Mouse (Mus musculus): Measurements from ENCODE around the gene Ankrd36. TPM values are rescaled to one million over a fixed set of nuclear protein-coding genes. Genes with fewer than 3 reads are reported as not detected.
"Not testable (repeated sequence)": the region's sequence is repeated elsewhere in the genome, so short reads cannot be mapped to it uniquely, and the experiment has no call there.

Gene Ankrd36
- total RNA-seq, 4 experiments from 2014 or later = not detected

DNA sequence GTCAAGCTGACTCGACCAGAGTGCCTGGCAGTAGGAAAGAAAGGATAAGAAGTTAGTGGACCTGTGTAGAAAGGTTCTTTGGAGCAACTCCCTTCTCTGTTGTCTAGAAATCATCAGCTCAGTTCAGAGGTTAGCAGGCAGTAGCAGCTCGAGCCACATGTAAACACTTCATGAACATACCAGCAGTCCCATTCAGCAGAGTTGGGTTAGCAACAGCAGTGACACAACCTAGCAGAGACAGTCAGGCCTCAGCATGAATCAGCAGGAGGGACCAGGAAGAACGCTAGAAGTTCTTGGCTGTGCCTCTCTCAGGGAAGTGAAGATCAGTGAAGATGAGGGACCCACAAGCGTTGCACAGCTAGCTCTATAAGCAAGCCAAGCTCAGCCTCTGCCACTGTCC lies 24.0 kb upstream of the Ankrd36 start:
- DNase-seq (ENCODE audit: low spot score in 2 of 2) = no peak

DNA sequence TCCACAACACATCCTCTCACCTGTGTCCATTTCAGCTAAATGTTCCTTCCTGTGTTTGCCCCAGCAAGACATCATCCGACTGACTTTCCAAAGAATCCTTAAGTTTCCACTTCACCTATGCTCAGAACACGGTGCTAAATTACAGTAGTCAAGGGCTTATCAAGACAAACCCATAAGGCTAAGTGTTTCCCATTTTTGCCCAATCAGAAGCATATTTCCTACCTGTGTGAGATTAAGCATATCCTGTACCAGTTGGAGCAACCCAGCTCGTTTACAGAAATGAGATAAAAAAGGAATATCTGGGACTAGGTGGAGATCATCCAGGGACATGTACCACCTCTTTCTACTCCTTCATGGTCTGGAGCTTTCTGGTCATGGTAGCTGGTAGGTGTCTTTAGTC lies 22.8 kb upstream of the Ankrd36 start:
- no peak for DNase-seq (ENCODE audit: low spot score in 2 of 2)

DNA sequence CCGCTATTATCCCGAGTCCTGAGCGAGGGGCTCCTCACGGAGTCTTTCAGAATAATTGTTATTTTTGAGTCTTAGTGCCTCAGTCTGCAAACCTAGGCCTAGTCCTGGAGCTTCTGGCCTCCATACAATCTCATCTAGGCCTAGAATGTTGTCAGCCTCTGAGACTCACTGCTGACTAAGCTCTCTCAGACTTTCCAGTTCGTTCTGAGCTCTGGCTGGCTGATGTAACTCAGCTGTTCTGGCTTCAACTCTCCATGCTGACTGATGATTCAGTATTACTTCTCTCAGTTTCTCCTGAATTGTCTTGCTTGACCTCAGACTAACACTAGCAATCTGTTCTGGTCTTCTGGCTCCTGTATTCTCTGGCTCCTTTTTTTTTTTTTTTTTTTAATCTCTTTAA lies 18.1 kb upstream of the Ankrd36 start:
- DNase-seq (ENCODE audit: low spot score in 2 of 2) = no peak

DNA sequence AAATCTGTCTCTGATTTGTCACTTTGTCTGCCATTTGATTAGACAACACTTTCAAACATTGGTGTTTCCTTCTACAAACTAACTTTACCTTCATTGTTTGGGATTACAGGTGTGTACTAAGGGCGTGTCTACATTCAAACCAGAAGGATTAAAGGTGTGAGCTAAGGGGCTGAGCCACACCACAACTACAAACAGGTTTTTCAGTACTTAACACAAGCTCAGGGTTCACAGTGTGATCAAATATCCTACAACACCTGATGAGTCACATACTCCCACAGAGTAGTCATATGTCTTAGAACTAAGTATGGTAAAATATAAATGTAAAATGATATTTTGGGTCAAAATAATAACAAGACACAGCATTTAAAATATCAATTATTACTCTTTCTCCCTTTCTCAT lies 17.6 kb upstream of the Ankrd36 start:
- no peak for DNase-seq (ENCODE audit: low spot score in 2 of 2)

DNA sequence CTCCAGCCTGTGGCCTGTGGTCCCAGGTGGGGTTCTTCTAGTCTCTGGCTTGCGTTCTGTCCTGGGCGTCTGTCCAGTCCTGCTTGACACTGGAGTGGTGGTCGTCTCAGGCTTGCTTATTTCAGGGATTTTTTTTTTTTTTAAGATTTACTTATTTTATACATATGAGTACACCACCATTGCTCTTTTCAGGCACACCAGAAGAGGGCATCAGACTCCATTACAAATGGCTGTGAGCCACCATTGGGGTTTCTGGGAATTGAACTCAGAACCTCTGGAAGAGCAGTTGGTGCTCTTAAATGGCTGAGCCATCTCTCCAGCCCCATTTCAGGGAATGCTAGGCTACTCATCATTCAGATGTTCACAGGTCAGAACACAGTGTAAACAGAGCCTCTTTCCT lies 9.2 kb upstream of the Ankrd36 start:
- no peak for DNase-seq (ENCODE audit: low spot score in 2 of 2)

DNA sequence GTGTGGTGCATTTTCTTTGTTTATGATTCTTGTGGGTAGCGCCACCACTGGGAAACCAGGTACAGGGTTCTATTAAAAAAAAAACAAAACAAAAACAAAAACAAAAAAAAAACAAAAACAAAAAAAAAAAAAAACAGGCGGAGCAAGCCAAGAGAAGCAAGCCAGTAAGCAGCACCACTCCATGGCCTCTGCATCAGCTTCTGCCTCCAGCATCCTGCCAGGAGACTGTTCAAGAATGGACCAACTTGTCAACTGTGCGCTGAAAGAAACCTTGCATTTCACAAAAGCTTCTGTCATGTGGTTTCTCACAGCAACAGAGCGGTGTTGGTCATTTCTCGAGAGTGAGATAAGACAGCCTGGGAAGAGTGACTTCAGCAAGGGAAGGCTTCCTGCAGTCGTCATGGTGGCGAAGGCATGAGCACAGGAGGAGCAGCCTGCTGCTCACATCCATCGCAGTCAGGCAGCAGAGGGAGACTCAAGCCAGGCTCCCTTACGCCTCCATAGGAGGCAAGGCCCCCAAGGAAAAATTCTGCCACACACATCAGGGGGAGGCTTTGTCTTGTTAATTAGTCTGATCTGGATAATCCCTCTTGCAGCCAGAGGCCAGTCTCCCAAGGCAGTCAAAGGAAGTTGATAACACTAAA lies 6.7 kb upstream of the Ankrd36 start:
- no peak for DNase-seq (ENCODE audit: low spot score in 2 of 2)

DNA sequence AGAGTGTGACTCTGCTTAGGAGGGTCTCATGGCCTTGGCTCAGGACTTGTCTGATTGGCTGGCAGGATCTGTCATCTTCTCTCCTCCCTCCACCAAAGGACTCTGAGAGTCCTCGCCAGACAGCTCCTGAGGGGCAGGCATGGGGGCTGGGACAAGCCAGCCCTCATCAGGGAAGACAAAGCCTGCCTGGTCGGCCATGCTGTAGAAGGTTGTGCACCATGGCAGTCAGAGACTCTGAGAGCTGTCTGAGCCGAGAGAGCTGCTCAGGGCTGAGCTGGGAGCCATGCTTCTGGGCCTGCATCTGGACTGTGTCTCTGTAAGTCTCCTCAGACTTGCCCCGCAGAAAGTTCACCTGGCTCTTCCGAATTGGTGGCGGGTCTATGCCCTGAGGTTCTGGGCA lies 5.6 kb upstream of the Ankrd36 start:
- DNase-seq (ENCODE audit: low spot score in 2 of 2) = no peak

DNA sequence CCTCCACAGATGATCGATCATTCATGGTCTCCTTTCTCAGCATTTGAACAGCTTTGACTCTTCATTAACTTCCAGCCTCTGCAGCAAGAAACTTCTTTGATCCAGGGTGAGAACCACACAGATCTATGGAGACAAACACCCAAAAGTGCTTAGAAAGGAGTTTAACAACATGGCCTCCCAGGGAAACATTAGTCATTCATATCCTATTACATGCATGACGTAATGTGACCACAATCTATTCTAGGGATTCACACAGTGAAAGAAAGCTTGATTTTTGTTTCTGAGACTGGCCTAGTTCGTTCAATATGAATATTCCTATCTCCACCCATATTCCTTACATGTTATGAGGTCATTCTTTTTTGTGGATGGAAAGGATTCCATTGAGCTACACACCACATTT lies 3.9 kb upstream of the Ankrd36 start:
- no peak for DNase-seq (ENCODE audit: low spot score in 2 of 2)

DNA sequence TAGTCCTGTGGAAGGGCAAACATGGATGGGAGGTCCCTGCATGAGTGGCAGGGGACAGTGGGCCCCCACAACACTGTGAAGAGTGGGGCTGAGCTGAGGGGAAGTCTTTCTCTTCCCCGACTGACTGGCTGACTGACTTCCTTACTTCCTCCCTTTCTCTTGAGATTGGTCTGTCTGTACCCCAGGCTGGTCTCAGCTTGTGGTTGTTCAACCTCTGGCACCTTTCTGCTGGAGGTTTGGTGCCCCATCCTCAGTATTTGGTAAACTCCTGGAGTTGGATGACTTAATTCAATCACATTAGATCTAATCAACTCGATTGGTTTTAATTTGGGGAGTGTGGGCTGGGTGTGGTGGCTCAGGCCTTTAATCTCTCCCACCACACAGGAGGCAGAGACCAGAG lies 3.0 kb upstream of the Ankrd36 start:
- no peak for DNase-seq (ENCODE audit: low spot score in 2 of 2)

DNA sequence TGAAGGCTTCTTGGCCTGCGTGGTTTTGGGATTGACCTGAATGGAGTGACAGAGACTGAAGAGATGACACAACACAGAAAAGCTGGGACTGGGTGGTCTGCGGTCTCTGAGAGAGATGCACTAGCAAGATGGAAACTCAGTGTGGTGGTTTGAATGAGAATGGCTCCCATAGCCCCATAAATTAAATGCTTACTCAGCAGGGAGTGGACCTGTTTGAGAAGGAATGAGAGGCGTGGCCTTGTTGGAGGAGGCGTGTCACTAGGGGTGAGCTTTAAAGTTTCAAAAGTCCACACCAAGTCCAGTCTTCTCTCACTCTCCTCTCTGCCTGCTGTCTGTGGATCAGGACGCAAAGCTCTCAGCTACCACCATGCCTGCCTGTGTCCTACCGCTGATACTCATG lies 1.8 kb upstream of the Ankrd36 start:
- DNase-seq (ENCODE audit: low spot score in 2 of 2) = no peak

DNA sequence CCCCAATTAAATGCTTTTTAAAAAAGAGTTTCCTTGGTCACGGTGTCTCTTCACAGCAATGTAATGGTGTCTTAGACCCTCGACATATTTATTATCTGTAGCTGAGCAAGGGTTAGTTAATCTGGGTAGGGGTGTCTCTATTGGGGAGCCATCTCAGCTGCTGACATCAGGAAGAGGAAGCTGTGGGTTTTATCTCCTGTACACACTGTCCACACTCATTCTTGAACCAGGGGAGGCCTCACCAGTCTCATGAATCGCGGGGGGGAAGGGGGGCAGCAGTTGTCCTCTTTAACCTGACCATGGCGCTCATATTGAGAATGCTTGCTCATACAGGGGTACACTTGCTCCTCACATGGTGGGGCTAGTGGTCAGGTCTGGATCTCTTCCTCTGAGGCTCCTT lies 1.4 kb upstream of the Ankrd36 start:
- DNase-seq (ENCODE audit: low spot score in 2 of 2) = no peak

DNA sequence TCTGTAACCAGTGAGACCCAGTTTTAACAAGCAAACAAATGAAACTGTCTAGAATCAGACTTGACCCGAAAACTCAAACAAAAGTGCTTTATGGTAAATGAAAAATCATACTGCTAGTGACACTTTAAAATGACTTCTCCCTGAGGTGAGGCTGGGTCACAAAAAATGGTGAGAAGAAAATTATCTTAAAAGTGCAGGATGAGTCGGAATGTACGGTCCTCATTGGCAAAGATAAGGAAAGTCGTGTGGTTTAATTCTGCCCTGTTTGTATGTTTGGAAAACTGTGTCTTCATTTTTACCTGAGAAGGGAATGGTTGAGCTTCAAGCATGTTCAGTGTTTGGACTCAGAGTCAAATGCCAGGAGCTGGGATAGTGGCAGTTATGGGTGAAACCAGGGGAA lies 2.4 kb downstream of the Ankrd36 start:
- no peak for DNase-seq (ENCODE audit: low spot score in 2 of 2)

DNA sequence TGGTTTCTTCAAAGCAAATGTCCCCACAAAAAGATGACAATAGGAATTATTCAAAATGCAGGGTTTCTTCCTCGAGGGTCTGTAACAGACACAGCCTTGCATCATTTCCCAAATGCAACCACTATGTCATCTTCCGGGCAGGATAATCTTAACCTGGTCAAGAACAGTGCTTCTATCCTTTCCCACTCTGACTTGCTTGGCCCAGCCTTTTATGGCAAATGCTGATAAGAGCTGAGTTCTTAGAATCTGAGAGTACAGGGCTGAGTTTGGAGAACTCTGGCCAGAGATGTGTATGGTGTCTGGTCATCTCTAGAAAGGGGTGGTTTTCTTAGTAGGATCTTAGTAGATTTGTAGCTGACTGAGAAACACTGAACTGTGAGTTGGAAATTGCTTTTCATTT lies 4.3 kb downstream of the Ankrd36 start:
- DNase-seq (ENCODE audit: low spot score in 2 of 2) = no peak

DNA sequence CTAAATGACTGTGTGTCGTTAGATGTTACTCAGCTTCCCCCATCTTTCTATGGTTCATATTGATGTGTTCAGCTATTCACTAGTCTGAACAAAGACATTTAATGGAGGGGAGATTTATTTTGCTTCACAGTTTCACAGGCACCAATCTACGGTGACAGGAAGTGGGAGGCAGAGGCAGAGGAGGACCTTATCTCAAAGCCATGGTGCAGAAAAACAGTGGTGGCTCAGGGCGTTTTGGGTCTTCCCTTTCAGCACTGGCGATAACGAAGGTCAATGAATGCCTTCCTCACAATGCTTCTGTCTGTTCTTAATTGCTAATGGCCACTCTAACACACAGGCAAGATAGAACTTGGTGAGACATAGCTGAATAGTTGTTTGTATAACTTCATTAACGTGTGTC lies 5.6 kb downstream of the Ankrd36 start:
- DNase-seq (ENCODE audit: low spot score in 2 of 2) = no peak

DNA sequence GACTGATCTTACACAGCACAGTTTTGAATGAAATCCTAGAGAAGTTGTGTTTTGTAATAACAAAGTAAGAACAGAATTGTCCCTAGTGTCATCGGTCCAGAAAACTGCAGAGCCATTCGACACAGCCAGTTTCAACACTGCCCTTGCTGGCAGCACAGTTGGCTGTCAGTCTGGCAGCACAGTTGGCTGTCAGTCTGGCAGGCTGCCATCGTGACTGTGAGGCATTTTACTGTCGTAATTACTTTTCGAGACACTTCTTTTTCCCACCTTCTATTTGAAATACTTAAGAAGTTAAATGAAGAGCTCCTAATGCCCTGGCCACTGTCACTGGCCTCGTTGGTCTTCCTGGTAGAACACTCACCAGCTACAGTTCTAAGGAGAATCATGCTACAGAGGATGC lies 22.9 kb downstream of the Ankrd36 start:
- peak; percentile 3 to 7 for DNase-seq (ENCODE audit: low spot score in 2 of 2)

DNA sequence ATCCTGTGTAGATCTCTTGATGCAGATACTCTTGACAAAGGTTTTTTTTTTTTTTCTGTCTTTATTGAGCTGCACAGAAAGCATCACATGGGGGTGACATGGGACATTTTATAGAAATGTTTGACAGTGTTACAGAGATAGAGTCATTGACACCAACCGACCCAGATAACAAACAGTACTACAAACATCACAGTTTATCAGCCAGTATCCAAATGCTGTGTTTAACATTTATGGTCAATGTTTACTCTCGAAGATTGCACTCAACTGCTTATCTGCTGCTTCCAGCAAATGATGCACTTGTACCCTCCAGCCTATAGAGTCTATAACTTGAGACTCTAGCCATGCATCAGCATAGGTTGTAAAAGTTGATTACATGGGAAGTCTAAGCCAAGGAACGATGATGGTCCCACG lies 25.9 kb downstream of the Ankrd36 start:
- no peak for DNase-seq (ENCODE audit: low spot score in 2 of 2)

DNA sequence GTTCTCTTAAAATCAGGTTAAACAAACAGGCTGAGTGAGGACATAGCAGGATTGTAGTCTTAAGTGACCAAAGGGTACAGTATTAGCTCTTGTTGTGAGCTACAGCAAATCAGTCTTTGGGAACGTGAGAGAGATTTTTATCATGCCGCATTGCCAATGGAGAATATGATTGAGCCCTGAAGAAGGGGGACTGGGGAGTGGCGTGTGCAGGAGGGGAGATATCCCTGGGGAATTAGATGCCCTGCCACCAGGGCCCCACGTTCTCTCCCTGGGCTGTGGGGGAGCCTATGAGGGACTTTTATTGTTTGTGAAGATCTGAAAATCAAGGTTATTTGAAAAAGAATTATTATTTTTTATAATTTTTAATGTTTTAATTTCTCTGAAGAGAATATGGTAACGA lies 26.3 kb downstream of the Ankrd36 start:
- DNase-seq (ENCODE audit: low spot score in 2 of 2) = no peak

DNA sequence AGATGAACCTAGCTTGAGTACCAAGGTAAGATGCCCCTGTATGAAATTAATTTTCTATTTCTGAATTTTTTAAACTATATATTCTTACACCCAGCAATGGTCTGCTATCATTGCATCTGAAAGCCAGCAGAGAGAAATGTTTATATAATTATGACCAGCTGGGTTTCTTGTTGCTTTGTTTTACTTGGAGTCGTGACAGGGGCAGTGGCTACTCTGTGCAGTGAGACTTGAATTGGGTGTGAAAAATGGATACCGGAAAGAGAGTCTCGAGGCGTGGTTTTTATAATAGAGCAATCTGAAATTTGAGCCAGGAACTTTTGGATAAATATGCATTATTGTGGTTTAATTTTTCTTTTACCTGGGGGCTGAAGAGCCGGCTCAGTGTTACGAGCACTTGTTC lies 27.3 kb downstream of the Ankrd36 start:
- DNase-seq (ENCODE audit: low spot score in 2 of 2) = no peak

DNA sequence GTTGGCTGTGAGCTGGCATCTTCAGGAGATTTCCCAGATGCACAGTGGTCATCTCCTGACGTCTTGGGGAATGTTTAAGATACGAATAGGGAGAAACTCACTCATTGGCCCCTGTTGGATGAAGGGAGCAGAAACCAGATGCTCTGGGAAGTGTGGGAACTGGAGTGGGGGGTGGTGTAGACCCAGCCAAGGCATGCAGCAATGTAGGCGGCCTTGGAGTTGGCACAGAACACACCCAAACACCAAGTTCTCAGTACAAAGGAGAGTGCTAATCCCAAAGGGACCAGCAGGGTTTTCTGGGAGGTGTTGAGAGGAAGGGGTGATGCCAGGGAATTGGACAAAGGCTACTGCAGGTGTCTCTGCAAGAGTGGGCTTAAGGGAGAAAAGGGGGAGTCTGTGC lies 35.9 kb downstream of the Ankrd36 start:
- DNase-seq (ENCODE audit: low spot score in 2 of 2) = peak in 1 of 2 experiments; percentile 13

DNA sequence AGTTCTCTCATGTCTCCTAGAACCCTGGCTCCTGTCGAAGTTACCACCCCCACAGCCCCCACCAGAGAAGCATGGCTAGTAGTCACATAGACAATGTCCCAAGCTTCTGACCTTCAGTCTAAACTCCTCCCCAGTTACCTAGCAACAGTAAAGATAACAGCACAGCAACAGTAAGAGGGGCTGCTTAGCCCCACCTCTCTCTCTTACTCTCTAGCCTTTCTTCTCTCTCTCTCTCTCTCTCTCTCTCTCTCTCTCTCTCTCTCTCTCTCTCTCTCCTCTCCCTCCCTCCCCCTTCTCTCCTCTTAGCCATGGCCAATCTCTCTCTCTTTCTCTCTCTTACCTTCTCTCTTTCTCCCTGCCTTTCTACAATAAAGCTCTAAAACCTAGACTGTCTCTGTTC lies 42.4 kb downstream of the Ankrd36 start:
- DNase-seq (ENCODE audit: low spot score in 2 of 2) = not testable (repeated sequence)

DNA sequence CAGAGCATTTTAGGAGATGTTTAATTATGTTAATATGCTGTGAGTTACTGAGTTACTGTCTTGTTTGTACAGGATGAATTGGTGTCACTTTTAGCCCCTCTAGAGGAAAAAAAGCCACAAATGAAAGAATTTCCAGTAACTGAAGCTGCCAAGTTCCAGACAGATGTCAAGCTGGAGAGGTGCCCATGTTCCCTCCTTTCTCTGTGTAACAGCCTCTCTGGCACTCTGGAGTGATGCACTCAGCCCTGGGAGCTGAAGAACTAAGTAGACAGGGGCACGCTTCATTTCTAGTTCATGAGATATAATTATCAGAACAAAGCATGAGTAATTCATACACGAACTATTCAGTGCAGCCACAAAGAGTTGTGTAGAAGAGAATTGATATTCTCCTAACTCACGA lies 45.0 kb downstream of the Ankrd36 start:
- no peak for DNase-seq (ENCODE audit: low spot score in 2 of 2)

DNA sequence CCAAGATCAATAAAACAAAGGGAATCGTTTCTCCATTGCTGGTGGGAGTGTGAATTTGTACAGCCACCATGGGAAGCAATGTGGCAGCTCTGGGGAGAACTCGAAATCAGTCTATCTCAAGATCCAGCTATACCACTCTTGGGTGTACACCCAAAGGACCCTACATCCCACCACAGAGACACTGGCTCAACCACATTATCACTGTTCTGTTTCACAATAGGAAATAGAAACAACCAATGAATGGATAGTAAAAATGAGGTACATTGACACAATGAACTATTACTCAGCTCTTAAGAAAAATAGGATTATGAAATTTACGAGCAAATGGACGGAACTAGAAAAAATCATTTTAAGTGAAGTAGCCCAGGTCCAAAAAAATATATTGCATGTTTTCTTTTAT lies 55.6 kb downstream of the Ankrd36 start:
- no peak for DNase-seq (ENCODE audit: low spot score in 2 of 2)

DNA sequence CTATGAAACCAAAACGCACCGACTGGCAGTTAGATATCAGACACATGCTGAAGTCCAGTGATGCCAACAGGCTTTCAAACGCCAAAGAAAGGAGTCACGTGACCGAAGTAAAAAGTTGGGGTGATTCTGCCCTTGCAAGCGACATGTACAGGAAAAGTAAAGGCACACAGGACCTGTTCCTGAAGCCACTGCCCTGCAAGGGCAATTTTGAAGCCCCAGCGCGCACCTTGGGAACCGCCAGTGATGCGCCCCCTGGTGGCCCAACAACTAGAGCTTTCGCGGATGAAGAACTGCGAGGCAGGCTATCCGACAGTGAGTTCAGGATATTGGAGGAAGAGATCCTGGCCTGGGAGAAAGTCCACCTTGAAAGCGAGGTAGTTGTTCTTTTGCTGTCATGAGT lies 59.5 kb downstream of the Ankrd36 start:
- peak in 1 of 2 experiments; percentile 34 for DNase-seq (ENCODE audit: low spot score in 2 of 2)

DNA sequence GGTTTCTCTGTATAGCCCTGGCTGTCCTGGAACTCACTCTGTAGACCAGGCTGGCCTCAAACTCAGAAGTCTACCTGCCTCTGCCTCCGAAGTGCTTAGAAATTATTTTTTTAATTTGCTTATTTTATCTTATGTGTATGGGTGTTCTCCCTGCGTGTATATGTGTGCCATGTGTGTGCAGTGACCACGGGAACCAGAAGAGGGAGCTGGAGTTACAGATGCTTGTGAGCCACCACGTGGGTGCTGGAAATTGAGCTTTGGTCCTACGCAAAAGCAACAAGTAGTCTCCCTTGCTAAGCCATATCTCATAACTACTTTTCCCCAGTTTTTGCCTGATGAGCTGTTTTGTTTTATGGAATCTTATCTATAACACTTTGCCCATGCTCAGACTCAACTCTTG lies 73.6 kb downstream of the Ankrd36 start:
- DNase-seq (ENCODE audit: low spot score in 2 of 2) = no peak
